Mouse (Mus musculus): ENCODE data around the gene Vasp. TPM values are rescaled to one million over a fixed set of nuclear protein-coding genes. Genes with fewer than 3 reads are reported as not detected.

The Vasp gene
- polyA plus RNA-seq, 1 experiment from 2014 or later = 38.0 TPM

GRCm38 (mm10) chr7:19211996-19212755 lies 59.4 kb downstream of the Vasp start, which contains the start of gene Gpr4:
Gene Gpr4, plus strand, starts transcription at chr7:19212538.
- peaks cover 12% of the 10 kb centered on the region for H3K4me1 ChIP-seq (replicated peaks)
- WGBS = 2% methylated on average over 29 of the region's 30 CpGs
- peak within 1 kb of the TSS; percentile 46 for H3K4me3 ChIP-seq (replicated peaks)
- peaks cover 5% of the 10 kb centered on the region; the same call in 1 of the 2 replicates for H3K36me3 ChIP-seq
- peaks cover 19% of the 10 kb centered on the region for H3K27me3 ChIP-seq
- H3K9ac ChIP-seq (replicated peaks) = peak within 1 kb of the TSS; percentile 61
- peak; percentile 81 for ATAC-seq
- peak within 1 kb of the TSS; percentile 72 for H3K4me2 ChIP-seq (replicated peaks)
- no peak within 1 kb of the TSS; the same call in 1 of the 2 replicates for H3K27ac ChIP-seq
- no peaks in the 10 kb centered on the region for H3K9me3 ChIP-seq

- peaks cover 5% of the 10 kb centered on the region; the same call in 1 of the 2 replicates for H3K36me3 ChIP-seq
- no peak for ATAC-seq
- no peaks in the 10 kb centered on the region for H3K9me3 ChIP-seq
- H3K27ac ChIP-seq = no peak overlapping the region
- peaks cover 12% of the 10 kb centered on the region for H3K4me1 ChIP-seq (replicated peaks)
- peaks cover 19% of the 10 kb centered on the region for H3K27me3 ChIP-seq
- 43% methylated on average over 5 of the region's 5 CpGs for WGBS
- no peak overlapping the region for H3K4me2 ChIP-seq (replicated peaks)
- no peak overlapping the region for H3K9ac ChIP-seq (replicated peaks)
- H3K4me3 ChIP-seq (replicated peaks) = no peak overlapping the region
These were observed 60.5 kb downstream of the Vasp start for GRCm38 (mm10) chr7:19211041-19211675.

- H3K4me1 ChIP-seq (replicated peaks) = peaks cover 9% of the 10 kb centered on the region
- ATAC-seq = no peak
- H3K4me2 ChIP-seq (replicated peaks) = no peak overlapping the region
- no peak overlapping the region for H3K9ac ChIP-seq (replicated peaks)
- H3K4me3 ChIP-seq (replicated peaks) = no peak overlapping the region
- peaks cover 19% of the 10 kb centered on the region for H3K27me3 ChIP-seq
- 88% methylated on average over 5 of the region's 5 CpGs for WGBS
- H3K27ac ChIP-seq = no peak overlapping the region
- H3K9me3 ChIP-seq = no peaks in the 10 kb centered on the region
- H3K36me3 ChIP-seq = peaks cover 16% of the 10 kb centered on the region
These were observed 61.6 kb downstream of the Vasp start for GRCm38 (mm10) chr7:19210010-19210409.

GRCm38 (mm10) chr7:19209494-19209893 lies 62.1 kb downstream of the Vasp start:
- H3K9ac ChIP-seq (replicated peaks) = no peak overlapping the region
- WGBS = 80% methylated on average over 4 of the region's 4 CpGs
- H3K9me3 ChIP-seq = no peaks in the 10 kb centered on the region
- peaks cover 19% of the 10 kb centered on the region for H3K27me3 ChIP-seq
- ATAC-seq = no peak
- H3K4me2 ChIP-seq (replicated peaks) = no peak overlapping the region
- peaks cover 21% of the 10 kb centered on the region for H3K36me3 ChIP-seq
- no peak overlapping the region for H3K4me3 ChIP-seq (replicated peaks)
- H3K27ac ChIP-seq = no peak overlapping the region
- H3K4me1 ChIP-seq (replicated peaks) = peaks cover 9% of the 10 kb centered on the region

- H3K4me3 ChIP-seq (replicated peaks) = no peak overlapping the region
- no peak overlapping the region for H3K9ac ChIP-seq (replicated peaks)
- H3K4me1 ChIP-seq (replicated peaks) = peaks cover 9% of the 10 kb centered on the region
- H3K4me2 ChIP-seq (replicated peaks) = no peak overlapping the region
- 58% methylated on average over 7 of the region's 7 CpGs for WGBS
- H3K36me3 ChIP-seq = peaks cover 26% of the 10 kb centered on the region
- ATAC-seq = no peak
- peaks cover 15% of the 10 kb centered on the region for H3K27me3 ChIP-seq
- no peaks in the 10 kb centered on the region for H3K9me3 ChIP-seq
- H3K27ac ChIP-seq = no peak overlapping the region
These were observed 62.6 kb downstream of the Vasp start for GRCm38 (mm10) chr7:19208944-19209472.

DNA sequence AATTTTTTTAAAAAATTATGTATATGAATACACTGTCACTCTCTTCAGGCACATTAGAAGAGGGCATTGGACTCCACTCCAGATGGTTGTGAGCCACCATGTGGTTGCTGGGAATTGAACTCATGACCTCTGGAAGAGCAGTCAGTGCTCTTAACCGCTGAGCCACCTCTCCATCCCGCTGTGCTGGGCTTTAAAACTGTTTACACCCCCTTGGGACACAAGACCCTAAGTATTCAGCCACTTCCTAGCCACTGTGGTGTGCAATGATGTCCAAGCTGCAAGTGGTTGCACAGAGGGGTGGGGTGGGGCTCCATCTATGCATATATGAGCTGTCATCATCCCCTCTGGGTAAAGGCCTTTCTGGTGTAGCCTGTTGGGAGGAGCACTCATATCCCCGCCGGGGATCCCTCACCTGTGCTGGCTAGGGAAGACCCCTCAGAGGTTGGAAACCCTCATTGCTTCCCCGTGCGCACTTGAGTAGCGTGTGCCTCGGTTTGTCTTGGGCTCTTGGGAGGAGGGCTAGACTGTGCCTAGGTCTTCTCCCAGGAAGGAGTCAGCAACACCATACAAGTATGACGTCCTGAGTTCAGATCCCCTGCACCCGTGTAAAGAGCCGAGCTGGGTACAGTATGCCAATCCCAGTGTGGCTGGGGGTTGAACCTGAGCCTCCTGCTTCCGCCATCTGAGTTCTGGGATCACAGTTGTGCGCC lies 63.3 kb downstream of the Vasp start:
- peaks cover 31% of the 10 kb centered on the region for H3K36me3 ChIP-seq
- no peak overlapping the region for H3K4me2 ChIP-seq (replicated peaks)
- 79% methylated on average over 13 of the region's 13 CpGs for WGBS
- peaks cover 11% of the 10 kb centered on the region for H3K27me3 ChIP-seq
- no peak overlapping the region for H3K27ac ChIP-seq
- peaks cover 9% of the 10 kb centered on the region for H3K4me1 ChIP-seq (replicated peaks)
- no peak; the same call in 1 of the 2 replicates for ATAC-seq
- no peak overlapping the region for H3K4me3 ChIP-seq (replicated peaks)
- H3K9ac ChIP-seq (replicated peaks) = no peak overlapping the region
- no peaks in the 10 kb centered on the region for H3K9me3 ChIP-seq

Other genes starting within 250 kb of the Vasp start
- gene Foxa3, start 248.3 kb downstream of the Vasp start, polyA plus RNA-seq (2015; fragmentation: Nextera tagmentation; extraction: Ambion mirVana) = not detected in 2 replicates
- 31.8 and 37.2 TPM in 2 replicates for gene Sympk, start 247.4 kb downstream of the Vasp start, polyA plus RNA-seq (2015; fragmentation: Nextera tagmentation; extraction: Ambion mirVana)
- gene Rsph6a, start 217.1 kb downstream of the Vasp start, polyA plus RNA-seq (2015; fragmentation: Nextera tagmentation; extraction: Ambion mirVana) = 0.09 TPM in 1 of 2 replicates, not detected in the other
- 25.3 TPM in 2 replicates for gene Dmwd, start 195.6 kb downstream of the Vasp start, polyA plus RNA-seq (2015; fragmentation: Nextera tagmentation; extraction: Ambion mirVana)
- 8.8 and 15.6 TPM in 2 replicates for gene Dmpk, start 188.0 kb downstream of the Vasp start, polyA plus RNA-seq (2015; fragmentation: Nextera tagmentation; extraction: Ambion mirVana)
- 2.7 and 3.2 TPM in 2 replicates for gene Six5, start 177.2 kb downstream of the Vasp start, polyA plus RNA-seq (2015; fragmentation: Nextera tagmentation; extraction: Ambion mirVana)
- 1.6 and 1.9 TPM in 2 replicates for gene Gm4969, start 153.4 kb downstream of the Vasp start, polyA plus RNA-seq (2015; fragmentation: Nextera tagmentation; extraction: Ambion mirVana)
- gene Fbxo46, start 152.0 kb downstream of the Vasp start, polyA plus RNA-seq (2015; fragmentation: Nextera tagmentation; extraction: Ambion mirVana) = 19.6 and 20.6 TPM in 2 replicates
- gene Qpctl, start 122.5 kb downstream of the Vasp start, polyA plus RNA-seq (2015; fragmentation: Nextera tagmentation; extraction: Ambion mirVana) = 22.5 and 23.9 TPM in 2 replicates
- 124 and 126 TPM in 2 replicates for gene Snrpd2, start 122.1 kb downstream of the Vasp start, polyA plus RNA-seq (2015; fragmentation: Nextera tagmentation; extraction: Ambion mirVana)
- gene Gipr, start 105.7 kb downstream of the Vasp start, polyA plus RNA-seq (2015; fragmentation: Nextera tagmentation; extraction: Ambion mirVana) = 2.6 and 3.4 TPM in 2 replicates
- 6.3 and 10.0 TPM in 2 replicates for gene Eml2, start 95.4 kb downstream of the Vasp start, polyA plus RNA-seq (2015; fragmentation: Nextera tagmentation; extraction: Ambion mirVana)
- 1.8 and 1.9 TPM in 2 replicates for gene Gpr4, start 59.3 kb downstream of the Vasp start, polyA plus RNA-seq (2015; fragmentation: Nextera tagmentation; extraction: Ambion mirVana)
- gene Opa3, start 43.5 kb downstream of the Vasp start, polyA plus RNA-seq (2015; fragmentation: Nextera tagmentation; extraction: Ambion mirVana) = 39.4 and 40.5 TPM in 2 replicates
- 0.34 and 0.88 TPM in 2 replicates for gene Ppm1n, start 8.2 kb upstream of the Vasp start, polyA plus RNA-seq (2015; fragmentation: Nextera tagmentation; extraction: Ambion mirVana)
- 97.4 and 102 TPM in 2 replicates for gene Rtn2, start 10.8 kb upstream of the Vasp start, polyA plus RNA-seq (2015; fragmentation: Nextera tagmentation; extraction: Ambion mirVana)
- not detected in 2 replicates for gene Fosb, start 38.2 kb upstream of the Vasp start, polyA plus RNA-seq (2015; fragmentation: Nextera tagmentation; extraction: Ambion mirVana)
- gene Ercc1, start 73.0 kb upstream of the Vasp start, polyA plus RNA-seq (2015; fragmentation: Nextera tagmentation; extraction: Ambion mirVana) = 84.1 and 91.9 TPM in 2 replicates
- gene Cd3eap, start 87.7 kb upstream of the Vasp start, polyA plus RNA-seq (2015; fragmentation: Nextera tagmentation; extraction: Ambion mirVana) = 19.6 and 20.4 TPM in 2 replicates
- gene Ppp1r13l, start 87.9 kb upstream of the Vasp start, polyA plus RNA-seq (2015; fragmentation: Nextera tagmentation; extraction: Ambion mirVana) = 1.2 and 2.3 TPM in 2 replicates
- 27.6 and 28.9 TPM in 2 replicates for gene Ercc2, start 110.2 kb upstream of the Vasp start, polyA plus RNA-seq (2015; fragmentation: Nextera tagmentation; extraction: Ambion mirVana)
- gene Klc3, start 132.3 kb upstream of the Vasp start, polyA plus RNA-seq (2015; fragmentation: Nextera tagmentation; extraction: Ambion mirVana) = 1.1 and 1.2 TPM in 2 replicates
- gene Ckm, start 133.0 kb upstream of the Vasp start, polyA plus RNA-seq (2015; fragmentation: Nextera tagmentation; extraction: Ambion mirVana) = 0.07 TPM in 1 of 2 replicates, not detected in the other
- gene Mark4, start 187.0 kb upstream of the Vasp start, polyA plus RNA-seq (2015; fragmentation: Nextera tagmentation; extraction: Ambion mirVana) = 13.9 and 16.3 TPM in 2 replicates
- gene Exoc3l2, start 191.5 kb upstream of the Vasp start, polyA plus RNA-seq (2015; fragmentation: Nextera tagmentation; extraction: Ambion mirVana) = 0.24 and 0.32 TPM in 2 replicates
- gene Bloc1s3, start 236.6 kb upstream of the Vasp start, polyA plus RNA-seq (2015; fragmentation: Nextera tagmentation; extraction: Ambion mirVana) = 2.9 and 4.5 TPM in 2 replicates
- 36.6 and 43.3 TPM in 2 replicates for gene Trappc6a, start 236.6 kb upstream of the Vasp start, polyA plus RNA-seq (2015; fragmentation: Nextera tagmentation; extraction: Ambion mirVana)
- 0.08 and 0.11 TPM in 2 replicates for gene Nkpd1, start 246.0 kb upstream of the Vasp start, polyA plus RNA-seq (2015; fragmentation: Nextera tagmentation; extraction: Ambion mirVana)